Mouse (Mus musculus): Measurements from ENCODE around the gene Ppm1b. TPM values are rescaled to one million over a fixed set of nuclear protein-coding genes. Genes with fewer than 3 reads are reported as not detected.

Gene Ppm1b
- total RNA-seq, 2 experiments from 2014 or later = 161 to 177 TPM

DNA sequence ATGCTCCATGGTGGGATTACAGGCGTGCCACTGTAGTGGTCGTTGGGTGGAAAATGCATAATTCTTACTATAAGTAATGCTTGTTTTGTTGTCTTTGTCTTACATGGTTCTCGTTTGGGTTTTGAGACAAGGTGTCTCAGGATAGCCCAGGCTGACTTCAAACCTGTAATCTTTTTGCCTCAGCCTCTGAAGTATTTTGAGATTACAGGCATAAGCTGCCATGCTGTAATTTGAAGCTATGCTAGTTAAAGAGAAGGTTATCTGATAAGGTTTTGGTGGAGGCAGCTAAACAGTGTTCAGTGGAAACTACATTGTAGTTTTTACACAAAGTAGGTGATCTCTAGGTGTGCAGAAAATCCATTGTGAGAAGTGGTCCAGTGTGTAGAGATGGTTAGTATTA lies 61.8 kb downstream of the Ppm1b start:
- intact Hi-C loops (cut with DNase I) = no loop called here
- no peak for DNase-seq

DNA sequence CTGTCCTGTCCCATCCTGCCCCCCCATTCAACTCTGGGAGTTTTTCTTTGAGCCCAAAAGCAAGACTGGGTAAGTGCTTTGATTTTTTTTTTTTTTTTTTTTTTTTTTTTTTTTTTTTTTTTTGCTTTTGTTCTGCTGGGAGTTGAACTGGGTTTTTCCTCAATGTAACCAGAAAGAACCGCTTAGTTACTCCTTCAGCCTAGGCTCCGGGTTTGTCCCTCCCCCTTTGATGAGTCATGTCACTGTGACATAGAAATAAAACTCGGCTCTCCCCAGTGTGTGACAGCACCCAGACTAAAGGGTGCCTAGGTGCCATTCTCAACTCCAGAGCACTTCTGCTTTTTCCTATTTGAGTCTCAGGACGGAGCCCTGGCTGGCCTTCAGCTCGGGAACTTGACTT lies 62.3 kb downstream of the Ppm1b start:
- intact Hi-C loops (cut with DNase I) = no loop called here
- DNase-seq = no peak

DNA sequence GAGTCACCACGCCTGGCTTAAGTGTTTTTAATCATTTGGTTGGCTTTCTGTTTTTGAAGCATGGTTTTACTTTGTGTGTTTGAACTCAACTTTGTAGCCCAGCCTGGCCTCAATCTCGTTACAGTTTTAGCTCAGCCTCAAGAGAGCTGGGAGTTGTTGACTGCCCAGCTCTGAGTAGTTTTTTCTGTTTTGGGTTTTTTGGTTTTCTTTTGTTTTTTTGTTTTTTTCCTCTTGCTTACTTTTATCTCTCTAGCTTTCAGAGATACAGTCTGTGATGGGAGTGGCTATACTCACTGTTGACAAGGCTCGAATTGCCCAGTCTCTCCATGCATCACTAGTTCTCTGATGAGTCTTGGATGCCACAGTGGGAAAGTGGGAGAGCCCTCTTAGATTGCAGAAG lies 63.8 kb downstream of the Ppm1b start:
- intact Hi-C loops (cut with DNase I) = loop anchor here (5.0 kb wide), 1 partner anchor 143 kb away; no protein-coding TSS in a partner anchor
- no peak for DNase-seq

DNA sequence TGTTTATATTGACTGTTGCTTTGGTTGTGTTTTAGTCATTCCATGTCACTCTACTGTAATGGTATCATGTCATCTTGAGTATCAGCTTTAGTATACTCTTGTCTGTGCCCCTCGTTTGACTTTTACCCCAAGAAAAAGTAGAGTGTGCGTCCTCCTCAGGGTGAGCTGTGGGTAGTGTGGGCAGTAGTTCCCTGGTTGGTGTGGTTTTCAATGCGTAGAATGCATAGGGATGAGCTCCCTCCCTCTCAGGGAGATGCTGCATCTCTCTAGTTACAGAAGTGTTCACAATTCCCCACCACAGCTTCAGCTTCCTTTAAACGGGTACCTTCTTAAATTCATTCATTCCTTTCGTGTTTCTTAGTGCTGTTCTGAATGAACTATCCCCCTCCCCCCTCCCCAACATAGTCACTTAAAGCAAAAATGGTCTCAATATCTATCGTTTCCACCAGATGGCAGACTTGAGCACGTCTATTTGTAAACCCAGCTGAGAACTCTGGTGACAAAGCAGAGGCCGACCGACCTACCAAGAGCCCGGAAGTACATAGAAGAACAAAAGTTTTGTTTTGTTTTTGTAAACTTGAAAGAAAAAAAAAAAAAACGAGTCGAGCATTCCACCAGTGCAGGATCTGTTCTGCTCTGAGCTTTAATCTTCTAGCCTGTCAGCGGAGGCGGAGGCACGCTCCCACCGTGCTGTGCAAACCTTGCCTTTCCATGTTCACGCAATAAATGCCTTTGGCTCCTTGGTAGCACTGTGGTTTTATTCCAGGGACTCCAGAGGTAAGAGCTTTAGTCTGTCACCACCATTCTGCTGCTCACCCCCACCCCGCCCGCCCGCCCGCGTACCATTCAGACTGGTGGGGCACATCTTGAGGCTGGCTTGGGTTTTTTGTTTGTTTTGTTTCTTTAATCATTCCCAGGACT lies 67.0 kb downstream of the Ppm1b start:
- DNase-seq = no peak
- intact Hi-C loops (cut with DNase I) = loop anchor here (5.0 kb wide), 1 partner anchor 146 kb away; no protein-coding TSS in a partner anchor

DNA sequence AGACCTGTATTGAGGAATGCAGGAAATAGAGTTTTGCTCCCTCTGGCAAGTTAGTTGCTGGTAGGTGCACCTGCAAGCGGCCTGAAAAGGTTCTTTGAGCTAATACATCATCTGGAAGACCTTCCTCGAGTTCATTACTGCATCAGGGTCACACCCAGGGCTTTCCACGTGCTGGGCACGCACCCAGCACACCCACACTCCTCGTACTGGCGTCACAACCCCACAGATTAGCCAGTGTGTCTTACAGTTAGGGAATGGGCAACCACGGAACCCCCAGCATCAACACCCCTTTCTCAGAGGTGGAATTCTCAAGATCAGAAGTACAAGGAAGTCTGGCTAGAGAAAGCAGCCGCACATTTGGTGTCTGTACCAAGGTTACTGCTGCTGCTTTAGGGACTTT lies 67.7 kb downstream of the Ppm1b start:
- no peak for DNase-seq
- intact Hi-C loops (cut with DNase I) = loop anchor here (5.0 kb wide), 1 partner anchor 147 kb away; no protein-coding TSS in a partner anchor

DNA sequence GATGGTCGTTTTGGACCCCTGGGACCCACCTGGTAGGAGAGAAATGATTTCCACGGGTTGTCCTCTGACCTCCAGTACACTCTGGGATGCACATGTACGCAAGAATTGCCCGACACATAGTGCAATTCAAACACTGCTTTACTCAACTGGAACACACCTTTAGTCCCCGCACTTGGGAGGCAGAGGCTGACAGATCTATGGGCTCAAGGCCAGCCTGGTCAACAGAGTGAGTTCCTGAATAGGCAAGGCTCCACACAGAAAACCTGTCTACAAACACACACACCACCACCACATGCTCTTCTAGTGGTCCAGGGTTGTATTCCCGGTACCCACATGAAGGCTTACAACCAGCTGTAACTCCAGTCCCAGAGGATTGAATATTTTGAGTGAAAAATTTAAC lies 68.6 kb downstream of the Ppm1b start:
- intact Hi-C loops (cut with DNase I) = no loop called here
- no peak for DNase-seq

DNA sequence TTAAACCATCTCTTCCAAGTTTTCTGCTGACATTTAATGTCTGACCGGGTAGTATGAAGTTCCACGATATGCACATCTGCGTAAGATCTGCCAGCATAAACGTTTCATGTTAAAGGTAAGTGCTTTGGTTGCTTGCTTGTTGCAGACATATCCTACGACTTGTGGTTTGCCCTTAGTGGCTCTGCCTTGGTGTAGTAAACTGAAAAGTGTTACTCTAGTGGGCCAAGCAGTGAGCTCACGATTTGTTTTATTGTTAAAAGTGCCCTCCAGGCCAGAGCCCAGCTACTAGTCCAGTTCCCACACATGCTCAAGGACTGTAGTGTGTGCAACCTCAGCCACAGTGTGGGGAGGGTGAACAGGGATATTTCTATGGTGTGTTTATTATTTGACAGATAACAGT lies 69.9 kb downstream of the Ppm1b start:
- DNase-seq = no peak
- intact Hi-C loops (cut with DNase I) = no loop called here

DNA sequence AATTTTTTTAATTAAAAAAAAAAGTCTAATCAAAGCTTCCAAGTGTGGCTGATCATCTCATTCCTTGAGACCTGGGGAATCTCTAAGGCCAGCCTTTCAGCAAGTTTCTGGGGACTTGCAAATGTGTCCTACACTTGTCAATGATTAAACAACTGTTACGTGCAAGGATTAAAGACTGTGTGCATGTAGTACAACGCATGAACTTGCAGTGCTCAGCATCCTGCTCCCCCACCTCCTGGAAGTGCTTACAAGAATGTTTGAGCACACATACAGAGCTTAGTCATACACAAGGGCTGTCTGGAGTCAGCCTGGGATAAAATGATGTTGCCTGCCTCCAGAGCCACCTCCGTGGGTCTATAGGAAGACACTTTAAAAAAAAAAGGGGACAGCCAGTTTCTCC lies 70.7 kb downstream of the Ppm1b start:
- intact Hi-C loops (cut with DNase I) = no loop called here
- no peak for DNase-seq

DNA sequence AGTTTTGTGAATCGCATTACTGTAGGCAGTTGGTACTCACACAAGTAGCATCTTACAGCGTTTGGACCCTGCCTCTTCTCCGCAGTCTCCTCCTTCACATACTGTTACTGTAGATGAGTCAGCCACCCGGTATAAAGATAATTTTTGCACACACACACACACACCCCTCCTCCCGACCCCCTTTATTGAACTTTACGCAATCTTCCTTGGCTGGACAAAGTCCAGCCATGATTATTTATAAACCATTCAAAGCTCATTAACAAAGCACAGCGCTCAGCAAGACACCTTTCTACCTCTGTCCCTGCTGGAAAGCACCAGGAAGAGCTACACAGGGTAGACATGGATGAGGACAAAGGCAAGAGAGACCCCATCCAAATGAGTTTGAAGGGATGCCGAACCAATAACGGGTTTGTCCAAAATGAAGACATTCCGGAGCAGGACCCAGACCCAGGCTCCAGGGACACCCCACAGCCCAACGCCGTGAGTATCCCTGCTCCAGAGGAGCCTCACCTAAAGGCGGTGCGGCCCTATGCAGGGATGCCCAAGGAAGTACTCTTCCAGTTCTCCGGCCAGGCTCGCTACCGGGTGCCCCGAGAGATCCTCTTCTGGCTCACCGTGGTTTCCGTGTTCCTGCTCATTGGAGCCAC lies 71.7 kb downstream of the Ppm1b start, which contains the start of gene Slc3a1:
Slc3a1 (plus strand) TSS at position 284 of the 647 bp plus-strand sequence.
- intact Hi-C loops (cut with DNase I) = no loop called here
- DNase-seq = no peak

DNA sequence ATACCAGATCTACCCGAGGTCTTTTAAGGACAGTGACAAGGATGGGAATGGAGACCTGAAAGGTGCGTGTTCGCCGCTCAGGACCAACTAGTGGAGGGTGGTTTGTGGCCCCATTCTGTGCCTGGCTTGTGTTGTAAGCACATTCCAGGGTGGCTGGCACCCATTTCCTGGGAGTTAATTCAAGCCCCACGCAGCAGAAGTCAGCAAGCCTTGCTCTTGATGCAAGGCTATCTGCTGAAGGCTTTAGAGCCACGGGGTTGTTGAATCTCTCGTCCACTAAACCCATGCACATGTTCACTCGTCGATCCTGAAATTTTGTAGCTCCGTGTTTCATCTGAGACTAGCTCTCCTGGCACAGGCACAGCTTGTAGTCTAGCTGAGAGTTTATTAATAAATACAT lies 72.3 kb downstream of the Ppm1b start:
- DNase-seq = no peak
- intact Hi-C loops (cut with DNase I) = no loop called here

DNA sequence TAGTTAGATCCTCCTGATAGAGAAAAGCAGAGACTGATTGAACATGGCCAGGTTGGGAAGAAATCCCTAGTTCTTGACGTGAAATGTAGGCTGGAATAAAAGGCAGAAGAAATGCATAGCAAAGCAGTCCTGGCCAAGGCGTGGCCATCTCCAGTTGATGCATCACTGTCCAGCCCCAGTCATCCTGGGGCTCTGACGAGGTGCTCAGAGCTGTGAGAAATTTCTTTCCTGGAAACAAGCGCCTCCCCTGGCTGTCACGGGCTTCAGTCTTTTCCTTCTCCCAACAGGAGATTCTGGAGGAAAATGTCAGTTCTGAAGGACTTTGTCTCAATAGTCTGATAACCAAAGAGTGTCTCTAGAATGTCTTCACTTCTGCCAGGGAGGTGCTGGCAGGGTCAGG lies 74.1 kb downstream of the Ppm1b start:
- intact Hi-C loops (cut with DNase I) = no loop called here

DNA sequence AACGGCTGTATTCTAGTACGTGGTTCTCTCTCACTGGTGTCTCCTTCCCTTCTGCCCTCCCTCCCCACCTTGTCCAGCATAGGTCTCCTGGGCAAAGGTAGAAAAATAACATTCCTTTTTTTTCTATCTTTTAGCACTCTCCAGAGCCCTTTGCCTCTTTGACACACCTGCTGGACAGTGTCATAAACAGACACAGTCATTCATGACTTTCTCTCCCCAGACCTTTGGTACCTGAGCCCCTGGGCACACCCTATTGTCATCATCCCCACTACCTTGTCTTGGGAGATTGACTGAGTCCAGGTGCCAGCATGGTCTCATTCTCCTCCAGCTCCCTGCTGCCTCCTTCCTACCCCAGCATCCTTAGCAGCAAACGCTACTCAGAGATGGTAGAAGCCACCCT lies 76.5 kb downstream of the Ppm1b start:
- no peak for DNase-seq

More for the DNA sequence above, 74.1 kb downstream of the Ppm1b start:
- DNase-seq = no peak

DNA sequence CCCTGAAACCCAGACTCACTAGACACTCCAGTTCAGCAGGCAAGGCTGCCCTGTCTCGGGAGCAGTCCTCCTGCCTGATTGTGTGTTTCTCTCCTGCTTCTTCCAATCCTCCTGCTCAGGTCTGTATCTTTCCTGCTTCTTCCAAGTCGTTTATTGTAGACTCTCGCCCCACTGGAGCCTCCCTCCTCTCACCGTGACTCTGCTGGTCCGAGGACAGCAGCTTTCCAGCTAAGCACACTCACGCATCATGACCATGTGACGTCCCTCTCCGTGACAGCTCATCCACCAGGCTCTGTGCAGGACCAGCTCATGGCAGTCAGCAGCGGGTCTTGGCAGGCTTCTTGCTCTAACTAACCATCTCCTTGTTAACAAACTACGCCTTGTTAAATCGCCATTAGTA lies 77.5 kb downstream of the Ppm1b start:
- intact Hi-C loops (cut with DNase I) = no loop called here
- no peak for DNase-seq

More for the DNA sequence above, 76.5 kb downstream of the Ppm1b start:
- intact Hi-C loops (cut with DNase I) = no loop called here

DNA sequence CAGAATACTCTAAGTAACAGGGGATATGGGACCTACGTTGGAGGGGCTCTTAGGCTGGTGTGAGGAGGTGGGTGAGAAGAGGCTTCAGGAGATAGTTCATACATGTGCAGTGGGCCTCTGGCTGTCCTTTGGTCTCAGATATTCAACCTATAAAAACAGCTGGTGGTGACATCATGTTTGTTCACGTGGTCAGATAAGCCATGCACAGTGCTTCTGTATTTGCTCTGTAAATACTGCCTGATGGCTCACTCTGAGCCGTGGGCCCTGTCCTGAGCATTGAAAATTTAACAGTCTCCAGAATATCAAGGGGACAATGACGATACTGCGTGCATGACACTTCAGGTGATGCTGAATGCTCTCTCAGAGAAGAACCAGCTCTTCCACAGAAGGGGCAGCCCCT lies 81.3 kb downstream of the Ppm1b start:
- intact Hi-C loops (cut with DNase I) = no loop called here
- DNase-seq = no peak

DNA sequence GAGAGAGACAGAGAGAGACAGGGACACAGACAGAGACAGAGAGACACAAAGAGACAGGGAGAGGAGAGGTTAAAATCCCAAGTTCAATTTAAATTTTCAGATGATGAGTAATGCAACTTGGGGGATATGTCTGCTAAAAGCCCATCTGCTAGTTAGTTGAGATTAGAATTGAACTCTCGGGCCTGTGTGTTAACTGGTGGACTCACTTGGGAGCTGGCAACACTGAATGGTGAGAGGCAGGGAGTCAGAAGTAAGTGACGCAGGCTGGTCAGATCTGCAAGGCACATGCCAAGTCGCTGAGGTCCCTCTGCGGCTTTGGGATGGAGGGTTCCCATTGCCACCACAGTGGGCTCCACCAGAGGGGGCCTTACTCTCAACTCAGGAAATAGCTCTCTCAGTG lies 81.8 kb downstream of the Ppm1b start:
- no peak for DNase-seq
- intact Hi-C loops (cut with DNase I) = no loop called here

DNA sequence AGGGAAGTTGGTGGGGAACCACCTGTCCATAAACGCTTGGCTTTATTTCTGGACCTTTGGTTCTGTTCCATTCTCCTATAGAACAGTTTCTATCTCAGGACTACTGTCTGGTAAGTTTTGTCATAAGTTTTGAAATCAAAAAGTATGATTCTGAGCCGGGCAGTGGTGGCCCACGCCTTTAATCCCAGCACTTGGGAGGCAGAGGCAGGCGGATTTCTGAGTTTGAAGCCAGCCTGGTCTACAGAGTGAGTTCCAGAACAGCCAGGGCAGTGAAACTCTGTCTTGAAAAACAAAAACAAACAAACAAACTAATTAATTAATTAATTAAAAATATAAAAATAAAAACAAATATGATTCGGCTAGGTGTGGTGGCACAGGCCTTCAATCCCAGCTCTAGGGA lies 82.2 kb downstream of the Ppm1b start:
- intact Hi-C loops (cut with DNase I) = no loop called here
- no peak for DNase-seq

DNA sequence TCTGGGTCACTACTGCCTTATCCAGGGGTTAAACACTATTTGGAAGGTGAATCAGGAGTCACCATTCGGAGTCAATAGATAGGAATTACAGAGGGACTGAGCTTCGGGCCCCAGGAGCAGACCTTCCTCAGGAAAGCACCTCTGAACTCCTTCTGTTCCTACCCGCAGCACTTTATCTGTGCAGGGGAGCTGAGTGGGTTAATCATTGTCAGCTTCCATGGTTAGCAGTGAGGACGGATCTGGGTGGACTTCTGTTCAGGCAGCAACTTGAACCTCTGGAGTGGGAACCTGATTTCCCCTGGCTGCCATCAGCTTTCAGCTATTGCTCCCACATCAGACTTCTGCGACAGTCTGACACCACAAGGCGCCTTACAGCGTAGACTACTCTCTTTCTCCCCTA lies 84.4 kb downstream of the Ppm1b start:
- intact Hi-C loops (cut with DNase I) = no loop called here
- no peak for DNase-seq

DNA sequence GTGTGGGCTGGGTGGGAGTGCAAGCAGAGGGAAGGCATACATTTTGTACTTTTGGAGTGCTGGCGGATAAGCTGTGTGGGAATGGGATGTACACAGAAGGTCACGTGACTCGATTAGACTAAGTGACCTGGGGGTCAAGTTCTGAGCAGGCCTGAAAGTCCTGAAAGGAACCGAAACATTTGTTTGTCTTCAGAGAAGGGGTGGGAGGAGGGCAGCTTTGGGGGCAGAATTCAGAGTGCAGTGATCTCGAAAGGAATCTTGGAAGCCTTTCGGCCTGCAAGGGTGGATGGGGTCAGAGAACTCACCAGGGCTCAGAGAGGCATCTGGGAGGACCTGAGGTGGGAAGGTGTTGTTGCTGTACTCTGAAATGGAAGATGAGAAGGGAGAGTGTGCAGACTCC lies 85.9 kb downstream of the Ppm1b start:
- no peak for DNase-seq
- intact Hi-C loops (cut with DNase I) = no loop called here

DNA sequence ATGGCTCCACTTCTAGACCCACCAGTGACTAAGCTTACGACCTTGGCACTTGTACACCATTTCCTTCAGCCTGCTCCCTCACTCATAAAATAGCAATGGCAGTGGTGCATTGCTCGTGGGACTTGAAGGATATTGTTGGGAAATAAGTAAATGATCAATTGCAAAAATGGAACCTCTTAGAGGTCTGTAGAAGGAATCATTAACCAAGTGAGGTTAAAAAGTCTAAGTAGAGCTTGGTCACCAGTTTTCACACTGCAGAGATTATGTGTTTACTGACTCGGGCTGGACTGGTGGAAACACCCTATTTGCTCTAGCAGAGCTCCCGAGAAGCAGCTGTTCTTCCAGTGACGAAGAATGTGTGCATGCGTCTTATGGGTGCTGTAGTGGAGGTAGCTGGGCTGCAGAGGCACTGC lies 86.9 kb downstream of the Ppm1b start:
- intact Hi-C loops (cut with DNase I) = no loop called here

DNA sequence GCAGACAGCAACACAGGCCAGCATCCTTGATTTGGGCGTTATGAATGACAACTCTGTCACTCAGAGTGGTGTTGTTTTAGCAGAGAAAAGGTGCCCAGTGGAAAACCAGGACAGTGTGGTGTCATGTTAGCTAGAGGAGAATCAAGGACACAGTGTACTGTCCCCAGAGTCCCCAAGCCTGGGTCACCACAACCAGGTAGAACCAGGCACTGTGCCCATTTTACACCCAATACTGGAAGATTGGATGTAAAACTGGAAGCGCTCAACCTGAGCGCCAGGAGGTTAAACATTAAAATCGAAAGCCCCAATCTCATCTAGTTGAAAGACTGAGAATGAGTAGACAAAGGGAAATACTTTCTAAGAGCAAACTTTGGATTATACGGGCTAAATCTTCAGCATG lies 87.9 kb downstream of the Ppm1b start:
- no peak for DNase-seq
- intact Hi-C loops (cut with DNase I) = no loop called here

More for the DNA sequence above, 86.9 kb downstream of the Ppm1b start:
- DNase-seq = no peak

DNA sequence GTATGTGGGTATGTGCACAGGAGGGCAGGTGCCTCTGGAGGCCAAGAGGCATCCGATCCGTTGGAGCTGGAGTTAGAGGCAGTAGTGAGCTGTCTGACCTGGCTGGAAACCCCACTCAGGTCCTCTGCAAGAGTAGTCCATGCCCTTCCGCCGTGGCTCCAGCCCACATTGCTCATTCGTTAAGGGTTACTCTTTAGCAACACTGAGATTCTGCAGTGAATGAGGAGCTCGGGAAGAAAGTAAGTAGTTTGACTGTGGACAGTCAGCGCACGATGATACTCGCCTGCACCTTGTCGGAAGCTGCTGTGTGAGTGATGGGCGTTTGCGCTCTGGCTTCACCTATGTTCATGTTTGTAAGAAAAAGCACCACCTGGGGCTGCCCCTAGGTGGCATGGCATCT lies 88.6 kb downstream of the Ppm1b start:
- intact Hi-C loops (cut with DNase I) = no loop called here

DNA sequence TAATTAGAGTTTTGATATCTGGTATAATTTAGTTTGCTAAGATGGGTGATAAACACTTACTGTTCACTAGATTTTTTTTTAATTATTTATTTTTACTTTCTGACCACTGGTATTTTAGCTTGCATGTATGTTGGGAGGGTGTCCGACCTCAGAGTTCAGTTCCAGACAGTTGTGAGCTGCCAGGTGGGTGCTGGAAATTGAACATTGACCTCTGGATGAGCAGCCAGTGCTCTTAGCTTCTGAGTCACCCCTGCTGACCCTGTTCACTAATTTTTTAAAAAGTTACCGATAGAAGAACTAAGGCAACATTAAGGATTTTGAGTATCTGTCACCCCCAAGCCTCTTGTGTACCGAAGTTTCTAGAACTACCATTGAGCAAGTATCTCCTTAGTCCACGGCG lies 91.8 kb downstream of the Ppm1b start:
- no peak for DNase-seq
- intact Hi-C loops (cut with DNase I) = no loop called here

More for the DNA sequence above, 88.6 kb downstream of the Ppm1b start:
- DNase-seq = no peak

Measured in gastrocnemius, postnatal 36 days (tissue).